31 mouse cellular contexts compared by ENCODE assay signal in genomic region chr11:27672436-27672835, GRCm38 (mm10).
"Had no signal": no experiment of that assay in that cellular context is flagged by ENCODE, and none has a peak within 500 bp of the region (broad histone marks: within the 10 kb centered on the region; RNA-seq: fewer than 3 reads in every experiment).

No protein-coding gene starts in this region.

- H3K9me3 ChIP-seq: limb, embryonic 10.5 days; limb, embryonic 12.5 days; limb, embryonic 13.5 days; limb, embryonic 15.5 days; liver, embryonic 12.5 days; liver, embryonic 13.5 days; liver, embryonic 15.5 days; lung, embryonic 15.5 days; megakaryocyte, embryonic 14.5 days; midbrain, embryonic 10.5 days; midbrain, embryonic 12.5 days; midbrain, embryonic 13.5 days; neural tube, embryonic 12.5 days had no signal

- ATAC-seq: liver, embryonic 12.5 days; liver, postnatal 0 days; lung, postnatal 0 days; midbrain, embryonic 13.5 days; midbrain, embryonic 16.5 days had no signal

- H3K4me2 ChIP-seq: limb, embryonic 12.5 days; limb, embryonic 13.5 days; limb, embryonic 15.5 days; liver, embryonic 11.5 days; liver, embryonic 12.5 days; liver, embryonic 13.5 days; liver, embryonic 15.5 days; lung, embryonic 14.5 days; lung, embryonic 15.5 days; midbrain, embryonic 12.5 days; midbrain, embryonic 13.5 days; neural tube, embryonic 12.5 days had no signal

- H3K36me3 ChIP-seq: limb, embryonic 10.5 days; limb, embryonic 12.5 days; limb, embryonic 13.5 days; limb, embryonic 15.5 days; liver, embryonic 12.5 days; liver, embryonic 13.5 days; liver, embryonic 15.5 days; lung, embryonic 15.5 days; midbrain, embryonic 10.5 days; midbrain, embryonic 12.5 days; midbrain, embryonic 13.5 days; neural tube, embryonic 12.5 days had no signal

- H3K4me3 ChIP-seq: left cerebral cortex, adult 2 months; limb, embryonic 10.5 days; limb, embryonic 12.5 days; limb, embryonic 13.5 days; limb, embryonic 15.5 days; liver, embryonic 12.5 days; liver, embryonic 13.5 days; liver, embryonic 15.5 days; lung, embryonic 15.5 days; megakaryocyte, embryonic 14.5 days; midbrain, embryonic 10.5 days; midbrain, embryonic 12.5 days; midbrain, embryonic 13.5 days; myocyte; neural tube, embryonic 12.5 days had no signal

- DNase-seq: left cerebral cortex, postnatal 4 days; liver; liver, embryonic 13.5 days; liver, postnatal 0 days; lung, adult 18-20 months; lung, adult 2 months; lung, embryonic 14.5 days; lung, postnatal 10 days; lung, postnatal 14 days; lung, postnatal 36 days; lung, postnatal 4 days; midbrain, embryonic 14.5 days had no signal

- H3K4me1 ChIP-seq: limb, embryonic 10.5 days; limb, embryonic 12.5 days; limb, embryonic 13.5 days; limb, embryonic 15.5 days; liver, embryonic 12.5 days; liver, embryonic 13.5 days; liver, embryonic 15.5 days; lung, embryonic 15.5 days; megakaryocyte, embryonic 14.5 days; midbrain, embryonic 10.5 days; midbrain, embryonic 12.5 days; midbrain, embryonic 13.5 days; neural tube, embryonic 12.5 days had no signal

- H3K9ac ChIP-seq: limb, embryonic 12.5 days; limb, embryonic 13.5 days; limb, embryonic 15.5 days; liver, embryonic 12.5 days; liver, embryonic 13.5 days; liver, embryonic 14.5 days; liver, embryonic 15.5 days; liver, postnatal 0 days; lung, embryonic 14.5 days; lung, embryonic 15.5 days; midbrain, embryonic 12.5 days; midbrain, embryonic 13.5 days; neural tube, embryonic 12.5 days had no signal

- H3K27me3 ChIP-seq: limb, embryonic 12.5 days; limb, embryonic 13.5 days; limb, embryonic 15.5 days; liver, embryonic 12.5 days; liver, embryonic 13.5 days; liver, embryonic 15.5 days; lung, embryonic 15.5 days; megakaryocyte, embryonic 14.5 days; midbrain, embryonic 12.5 days; midbrain, embryonic 13.5 days; neural tube, embryonic 12.5 days had no signal

- H3K27ac ChIP-seq: left cerebral cortex, adult 2 months; limb, embryonic 10.5 days; limb, embryonic 12.5 days; limb, embryonic 13.5 days; limb, embryonic 15.5 days; liver, embryonic 12.5 days; liver, embryonic 13.5 days; liver, embryonic 14.5 days; liver, embryonic 15.5 days; lung, embryonic 15.5 days; macrophage; midbrain, embryonic 10.5 days; midbrain, embryonic 12.5 days; midbrain, embryonic 13.5 days; neural tube, embryonic 12.5 days had no signal
